Mouse (Mus musculus) forebrain, embryonic 12.5 days (tissue): Measurements from ENCODE around the gene Gm7879. TPM values are rescaled to one million over a fixed set of nuclear protein-coding genes. Genes with fewer than 3 reads are reported as not detected.

Source experiments
- ATAC-seq: fragments of 200-750 bp; cut with Nextera tagmentation; 2 replicates; pipeline ENCODE4 v1.8.0; 2017; ENCODE audit warnings: moderate TSS enrichment; ENCODE audit not compliant: low FRiP score
- H3K27ac ChIP-seq: fragments of 300-500 bp; sonication (generic); 2 replicates; pipeline ENCODE4 v1.5.1; 2016; ENCODE audit warnings: mild to moderate bottlenecking
- H3K27me3 ChIP-seq: fragments of 300-500 bp; sonication (generic); 2 replicates; pipeline ENCODE4 v1.6.1; 2016; ENCODE audit warnings: mild to moderate bottlenecking
- H3K36me3 ChIP-seq: fragments of 300-500 bp; sonication (generic); replicated peaks from 2 replicates; pipeline ENCODE4 v1.6.1; 2016; ENCODE audit warnings: mild to moderate bottlenecking
- H3K4me1 ChIP-seq: fragments of 300-500 bp; sonication (generic); 2 replicates; pipeline ENCODE4 v1.6.1; 2016
- H3K4me2 ChIP-seq: fragments of 300-500 bp; sonication (generic); 2 replicates; pipeline ENCODE4 v1.6.1; 2016; ENCODE audit warnings: mild to moderate bottlenecking, moderate library complexity
- H3K4me3 ChIP-seq: fragments of 300-500 bp; sonication (generic); replicated peaks from 2 replicates; pipeline ENCODE4 v1.5.1; 2016; ENCODE audit warnings: mild to moderate bottlenecking
- H3K9ac ChIP-seq: fragments of 300-500 bp; sonication (generic); 2 replicates; pipeline ENCODE4 v1.6.1; 2016; ENCODE audit warnings: mild to moderate bottlenecking
- H3K9me3 ChIP-seq: fragments of 300-500 bp; sonication (generic); 2 replicates; pipeline ENCODE4 v1.6.1; 2016
- WGBS: fragments of 180-500 bp; shearing (Covaris S2); methylation state at CpG from one replicate; pipeline ENCODE4 v1.1.7; 2016; 5-methylcytosine and 5-hydroxymethylcytosine counted together
- polyA plus RNA-seq: library from polyadenylated mRNA; unstranded; fragments of >200 nt; fragmentation: Nextera tagmentation; extraction: Ambion mirVana; gene quantifications from 2 replicates; pipeline ENCODE4 v1.2.1, GENCODE M21; 2016

Gm7879 gene
- polyA plus RNA-seq, 1 experiment from 2014 or later: 1.3 TPM

DNA sequence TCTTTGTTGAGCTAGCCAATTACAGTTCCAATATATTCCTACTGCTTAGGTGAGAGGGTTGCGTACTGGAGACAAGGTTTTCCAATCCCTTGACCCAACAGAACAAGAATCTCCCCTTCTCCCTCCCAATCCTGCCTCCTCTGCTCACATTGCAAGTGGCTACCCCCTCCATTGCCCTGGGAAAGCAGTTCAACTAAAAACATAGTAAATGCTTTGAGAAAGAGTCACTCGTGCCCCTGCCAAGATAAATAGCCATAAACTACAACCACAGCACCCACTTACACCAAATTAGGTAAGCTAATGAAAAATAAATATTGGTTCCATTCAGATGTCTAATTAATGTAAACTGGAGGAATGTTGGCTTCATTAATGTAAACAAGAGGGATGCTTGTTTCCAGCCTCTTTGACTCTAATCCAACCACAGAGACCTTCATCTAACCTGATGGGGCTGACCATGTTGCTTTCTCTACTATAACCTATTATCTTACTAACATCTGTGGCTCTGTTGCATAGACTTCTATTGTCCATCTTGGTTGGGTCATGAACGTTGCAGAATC, 47.0 kb downstream of the Gm7879 start:
- Histone ChIP-seq H3K27ac (no peak overlapping the region), H3K4me1 (no peaks in the 10 kb centered on the region), H3K4me2 (no peak overlapping the region), H3K27me3 (no peaks in the 10 kb centered on the region), H3K9ac (no peak overlapping the region), H3K36me3 (no peaks in the 10 kb centered on the region), H3K4me3 (no peak overlapping the region), H3K9me3 (no peaks in the 10 kb centered on the region)
- WGBS: 82% methylated on average over 3 of the region's 3 CpGs
- no peak for ATAC-seq

DNA sequence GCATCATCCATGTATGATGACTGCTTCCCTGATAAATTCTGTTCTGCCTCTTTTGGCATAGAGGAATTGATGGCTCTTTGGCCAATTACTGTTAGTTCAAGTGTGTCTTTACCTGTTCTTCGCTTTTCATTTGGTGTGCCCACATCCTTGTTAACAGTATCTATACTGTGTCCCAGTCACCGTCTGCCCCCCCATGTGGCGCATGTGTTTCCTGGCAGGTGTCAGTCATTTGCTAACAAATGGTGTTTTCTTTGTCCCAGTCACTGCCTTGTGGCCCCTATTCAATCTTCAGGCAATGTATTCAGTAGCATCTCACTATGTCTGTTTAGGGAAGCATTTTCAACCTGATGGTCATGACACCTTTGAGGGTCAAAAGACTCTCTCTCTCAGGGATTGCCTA, 48.1 kb downstream of the Gm7879 start:
- H3K27me3 ChIP-seq: no peaks in the 10 kb centered on the region
- H3K4me1 ChIP-seq: no peaks in the 10 kb centered on the region
- H3K36me3 ChIP-seq: no peaks in the 10 kb centered on the region
- no peak overlapping the region for H3K4me2 ChIP-seq
- no peak overlapping the region for H3K4me3 ChIP-seq
- ATAC-seq: no peak
- H3K9me3 ChIP-seq: no peaks in the 10 kb centered on the region
- WGBS: 90% methylated on average over 3 of the region's 3 CpGs
- H3K9ac ChIP-seq: no peak overlapping the region
- H3K27ac ChIP-seq: no peak overlapping the region

Other genes starting within 250 kb of the Gm7879 start
- gene Bst1, start 94.3 kb upstream of the Gm7879 start, polyA plus RNA-seq: not detected in 2 replicates
- gene Fbxl5, start 91.5 kb upstream of the Gm7879 start, polyA plus RNA-seq: 70.1 and 70.5 TPM in 2 replicates
- gene Cd38, start 44.6 kb upstream of the Gm7879 start, polyA plus RNA-seq: 3.5 and 3.7 TPM in 2 replicates
- 0.35 and 1.0 TPM in 2 replicates for gene Fgfbp1, start 68.6 kb downstream of the Gm7879 start, polyA plus RNA-seq
- 102 and 109 TPM in 2 replicates for gene Prom1, start 188.9 kb downstream of the Gm7879 start, polyA plus RNA-seq